Mouse (Mus musculus) left cerebral cortex, adult 11 months (tissue): ENCODE measurements at regions not wholly inside any gene's neighbourhood (a gene's known extent, or its start where the extent isn't known, plus 50 kb on each side); places are given as distances from the start of the nearest gene placed in this dataset.

Experiments
- DNase-seq: peaks from one replicate; pipeline ENCODE4 v3.0.0; 2022; ENCODE audit warnings: low spot score

DNA sequence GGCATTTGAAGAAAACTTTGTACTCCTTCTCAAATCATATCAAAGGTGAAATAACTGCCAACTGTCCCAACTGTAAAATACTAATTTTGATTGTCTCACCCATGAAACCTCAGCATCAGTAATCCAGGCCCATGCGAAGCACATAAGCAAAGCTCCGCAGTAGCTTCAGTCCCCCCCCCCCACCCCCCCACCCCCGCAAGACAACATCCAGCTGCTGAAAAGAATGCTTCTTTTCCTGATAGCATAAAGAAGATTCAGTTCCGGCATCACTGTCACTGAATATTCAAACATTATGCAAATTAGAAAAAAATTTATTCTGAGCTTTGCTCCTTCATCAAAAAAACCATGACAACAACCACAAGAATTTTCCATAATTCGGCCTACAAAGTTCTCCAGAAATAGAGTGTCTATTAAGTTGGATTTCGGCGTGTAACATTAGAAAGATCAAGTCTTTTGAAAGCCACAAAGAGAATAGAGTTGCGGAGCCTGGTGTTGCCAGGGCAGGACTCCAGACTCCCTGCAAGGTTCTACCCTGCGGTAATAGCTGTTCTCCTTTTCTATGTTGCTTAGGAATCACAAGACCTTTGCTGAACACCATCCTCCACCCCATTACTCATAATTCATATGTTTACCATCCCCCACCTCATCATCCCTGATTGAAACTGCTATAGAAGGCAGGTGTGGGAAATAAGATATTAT is 77.9 kb upstream of the Asb5 start:
- peak; percentile 17 for DNase-seq

DNA sequence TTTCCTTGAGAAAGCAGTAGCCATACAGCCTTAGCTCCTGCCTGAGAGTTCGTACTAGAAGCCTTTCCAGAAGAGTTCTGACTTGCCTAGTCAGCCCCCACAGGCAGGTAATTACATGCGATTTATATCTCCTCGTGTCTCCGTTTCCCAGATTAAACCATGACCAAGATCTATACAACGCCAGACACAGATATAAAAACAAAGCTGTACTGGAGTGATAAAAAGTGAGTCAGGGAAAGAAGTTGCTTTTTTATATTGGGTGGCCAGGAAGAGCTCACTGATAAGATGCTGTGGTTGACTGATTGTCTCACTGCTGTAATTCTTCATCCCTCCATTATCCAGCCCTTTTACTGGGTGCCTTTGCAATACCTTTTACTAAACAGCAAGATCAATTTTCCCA is 64.4 kb upstream of the Asb5 start:
- DNase-seq: no peak

DNA sequence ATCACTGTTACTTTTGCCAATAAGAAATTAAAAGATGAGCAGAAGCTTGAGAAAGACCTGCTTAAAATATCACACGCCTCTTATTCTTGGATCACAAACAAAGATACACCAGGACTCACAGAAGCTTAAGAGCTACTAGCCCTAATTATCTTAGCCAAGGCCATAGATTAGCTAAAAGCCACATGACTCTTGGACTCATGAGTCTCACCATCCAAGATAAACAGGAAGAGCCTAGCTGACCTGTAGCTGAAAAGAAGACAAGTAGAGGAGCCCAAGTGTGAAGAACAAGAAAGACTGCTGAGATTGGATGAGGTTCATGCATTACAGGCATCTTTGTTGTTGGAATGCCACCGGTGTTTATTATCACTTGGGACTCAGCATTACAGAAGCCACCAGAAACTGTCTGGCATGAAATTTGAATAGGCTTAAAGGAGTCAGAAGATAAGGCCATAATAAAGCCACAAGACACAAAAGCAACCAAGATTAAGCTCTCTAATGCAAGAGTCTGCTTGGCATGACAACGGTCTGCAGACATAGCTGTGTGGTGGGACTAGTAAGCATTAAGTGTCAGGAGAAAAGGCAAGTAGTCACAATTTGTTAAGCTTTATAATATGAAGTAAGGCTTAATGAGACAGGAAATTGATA is 63.8 kb upstream of the Asb5 start:
- DNase-seq: no peak
